In genomic region chr14:79212380-79212991, GRCm38 (mm10) we compare ENCODE assay signal across 30 mouse cellular contexts. TPM values are rescaled to one million over a fixed set of nuclear protein-coding genes. Genes with fewer than 3 reads are reported as not detected.
A peak's percentile ranks its signal among the peaks of the same experiment; 100 is the strongest.
DNase-seq lines count a peak whose midpoint lies in the region; ATAC-seq lines count a peak whose summit lies in the region.
"Had no signal": no experiment of that assay in that cellular context is flagged by ENCODE, and none has a peak within 500 bp of the region (broad histone marks: within the 10 kb centered on the region; RNA-seq: fewer than 3 reads in every experiment).

No protein-coding gene starts in this region.

- H3K36me3 ChIP-seq in midbrain, embryonic 11.5 days (ENCODE audit: control insufficient read depth, insufficient read depth, low read length): no peaks in the 10 kb centered on the region
- no peaks in the 10 kb centered on the region for H3K36me3 ChIP-seq in midbrain, embryonic 10.5 days
- H3K36me3 ChIP-seq: forebrain, embryonic 10.5 days; forebrain, embryonic 15.5 days; heart, embryonic 10.5 days; hindbrain, embryonic 10.5 days; hindbrain, embryonic 13.5 days had no signal

- H3K9ac ChIP-seq in midbrain, embryonic 11.5 days (ENCODE audit: low read length): no peak overlapping the region
- H3K9ac ChIP-seq: forebrain, embryonic 15.5 days; hindbrain, embryonic 13.5 days had no signal

- H3K4me3 ChIP-seq in midbrain, embryonic 11.5 days (ENCODE audit: low read depth, low read length): no peak overlapping the region
- no peak overlapping the region for H3K4me3 ChIP-seq in midbrain, embryonic 10.5 days
- H3K4me3 ChIP-seq: forebrain, embryonic 10.5 days; forebrain, embryonic 15.5 days; heart, embryonic 10.5 days; hindbrain, embryonic 10.5 days; hindbrain, embryonic 13.5 days had no signal

- no peaks in the 10 kb centered on the region for H3K9me3 ChIP-seq in midbrain, embryonic 11.5 days (ENCODE audit: control insufficient read depth, low read length)
- no peaks in the 10 kb centered on the region for H3K9me3 ChIP-seq in midbrain, embryonic 10.5 days (replicated peaks)
- H3K9me3 ChIP-seq: forebrain, embryonic 15.5 days; heart, embryonic 10.5 days; hindbrain, embryonic 10.5 days; hindbrain, embryonic 13.5 days had no signal

- no peak overlapping the region for H3K27ac ChIP-seq in midbrain, embryonic 11.5 days (ENCODE audit: low read depth, low read length)
- no peak overlapping the region for H3K27ac ChIP-seq in midbrain, embryonic 10.5 days (replicated peaks)
- H3K27ac ChIP-seq: forebrain, embryonic 10.5 days; forebrain, embryonic 15.5 days; heart, embryonic 10.5 days; hindbrain, embryonic 10.5 days; hindbrain, embryonic 13.5 days had no signal

- no peaks in the 10 kb centered on the region for H3K4me1 ChIP-seq in midbrain, embryonic 11.5 days (ENCODE audit: control insufficient read depth, insufficient read depth, low read length)
- H3K4me1 ChIP-seq in midbrain, embryonic 10.5 days: 0 out of 2 replicates have a peak, but pooled peaks cover 3% of the 10 kb centered on the region
- H3K4me1 ChIP-seq: forebrain, embryonic 15.5 days; hindbrain, embryonic 13.5 days had no signal

- DNase-seq in heart, adult 11 months: peak; percentile 88
- DNase-seq in heart, adult 8-10 months (ENCODE audit: low spot score): no peak
- DNase-seq in midbrain, embryonic 11.5 days (ENCODE audit: low spot score, missing footprints): peak; percentile 62
- DNase-seq in midbrain, embryonic 10.5 days (ENCODE audit: low spot score): no peak
- DNase-seq in thymus, postnatal 4 days: peak; percentile 33
- no peak for DNase-seq in thymus, postnatal 0 days (ENCODE audit: low spot score)
- no peak for DNase-seq in gastrocnemius, adult 8-10 months (ENCODE audit: low spot score in 2 of 2)
- DNase-seq: adrenal gland, adult 8-10 months; adrenal gland, postnatal 36 days; cerebellum, adult 18-20 months; cerebellum, adult 9-10 months; cerebellum, postnatal 14 days; gastrocnemius, postnatal 10 days; gastrocnemius, postnatal 36 days; heart, adult 18-20 months; heart, postnatal 10 days; heart, postnatal 36 days had no signal

- 85% methylated on average over 11 of the region's 11 CpGs for WGBS in midbrain, embryonic 11.5 days
- WGBS in midbrain, embryonic 10.5 days: 91% methylated on average over 11 of the region's 11 CpGs

- no peak for ATAC-seq in midbrain, embryonic 11.5 days (ENCODE audit: low FRiP score)
- ATAC-seq in megakaryocyte progenitor cell, adult 5-6 weeks (replicated peaks; ENCODE audit: poor library complexity): peak; percentile 61
- ATAC-seq: CD4-positive, CD25-positive, alpha-beta regulatory T cell, adult 4 months; forebrain, embryonic 15.5 days; hindbrain, embryonic 16.5 days had no signal

- H3K27me3 ChIP-seq in midbrain, embryonic 11.5 days (ENCODE audit: control insufficient read depth, insufficient read depth, low read length): no peaks in the 10 kb centered on the region
- no peaks in the 10 kb centered on the region for H3K27me3 ChIP-seq in midbrain, embryonic 10.5 days (ENCODE audit: low read depth, poor library complexity, severe bottlenecking)
- H3K27me3 ChIP-seq: forebrain, embryonic 15.5 days; hindbrain, embryonic 13.5 days had no signal

- no peak overlapping the region for H3K4me2 ChIP-seq in midbrain, embryonic 11.5 days
- H3K4me2 ChIP-seq: forebrain, embryonic 15.5 days; hindbrain, embryonic 13.5 days had no signal

RNA-seq across cellular contexts. Expression of gene Zfp957, which starts 34.7 kb away (rescaled TPM):
- not detected for total RNA-seq in heart, adult 8-10 months (2022)
- polyA plus RNA-seq in midbrain, embryonic 11.5 days (2014; fragmentation: Nextera tagmentation; extraction: Ambion mirVana): not detected in 2 replicates
- not detected in 2 replicates for polyA plus RNA-seq in midbrain, embryonic 10.5 days (2016; fragmentation: Nextera tagmentation; extraction: Ambion mirVana)
- not detected in 2 replicates for polyA plus RNA-seq in thymus, postnatal 0 days (2015; fragmentation: Nextera tagmentation; extraction: Ambion mirVana)
- not detected in 2 replicates for total RNA-seq in megakaryocyte progenitor cell, adult 5-6 weeks (2015)
- total RNA-seq in megakaryocyte progenitor cell, adult 5-6 weeks (2017): not detected in 2 replicates
- total RNA-seq in gastrocnemius, adult 8-10 months (2022): not detected
- total RNA-seq: adrenal gland, postnatal 36 days; gastrocnemius, postnatal 10 days; gastrocnemius, postnatal 36 days; heart, adult 18-20 months; heart, postnatal 10 days; heart, postnatal 36 days; MEL had no signal
- polyA plus RNA-seq: C2C12; CD4-positive, CD25-positive, alpha-beta regulatory T cell, adult 4 months; embryonic facial prominence, embryonic 11.5 days; embryonic facial prominence, embryonic 14.5 days; forebrain, embryonic 10.5 days; forebrain, embryonic 15.5 days; heart, embryonic 14.5 days; hindbrain, embryonic 10.5 days; hindbrain, embryonic 13.5 days; hindbrain, embryonic 16.5 days had no signal

Comparison
In these comparisons a context has a peak if more than half of its experiments do, and no peak if none do; other contexts are left out.
1. DNase-seq: peak in heart, adult 11 months (single experiment), midbrain, embryonic 11.5 days (single experiment) and thymus, postnatal 4 days (single experiment); none in heart, adult 8-10 months (single experiment), midbrain, embryonic 10.5 days (single experiment), thymus, postnatal 0 days (single experiment) and gastrocnemius, adult 8-10 months (0 of 2).